Mouse (Mus musculus) cerebellum, postnatal 36 days (tissue): Measurements from ENCODE around the gene Fmo2.

Experiments
- DNase-seq, 2 experiments: peaks; one replicate each; pipeline ENCODE4 v3.0.0; 2021 to 2022; ENCODE audit warnings: mixed read lengths in 2 of 2

Fmo2 gene

DNA sequence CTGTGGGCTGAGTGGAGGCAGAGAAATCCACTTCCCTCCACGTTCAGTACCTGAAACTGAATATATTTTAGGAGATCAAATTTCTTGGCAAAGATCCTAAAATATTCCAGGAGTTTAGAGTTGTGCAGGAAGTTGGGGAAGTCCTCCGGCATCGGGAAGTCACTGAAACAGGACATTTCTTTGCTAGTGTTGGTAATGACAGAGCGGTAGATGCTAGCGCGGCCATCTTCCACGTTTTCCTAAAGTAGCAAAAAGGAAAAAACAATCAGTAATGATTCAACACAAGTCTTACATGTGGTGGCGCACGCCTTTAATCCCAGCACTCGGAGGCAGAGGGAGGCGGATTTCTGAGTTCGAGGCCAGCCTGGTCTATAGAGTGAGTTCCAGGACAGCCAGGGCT, 9.9 kb downstream of the Fmo2 start:
- DNase-seq = no peak

DNA sequence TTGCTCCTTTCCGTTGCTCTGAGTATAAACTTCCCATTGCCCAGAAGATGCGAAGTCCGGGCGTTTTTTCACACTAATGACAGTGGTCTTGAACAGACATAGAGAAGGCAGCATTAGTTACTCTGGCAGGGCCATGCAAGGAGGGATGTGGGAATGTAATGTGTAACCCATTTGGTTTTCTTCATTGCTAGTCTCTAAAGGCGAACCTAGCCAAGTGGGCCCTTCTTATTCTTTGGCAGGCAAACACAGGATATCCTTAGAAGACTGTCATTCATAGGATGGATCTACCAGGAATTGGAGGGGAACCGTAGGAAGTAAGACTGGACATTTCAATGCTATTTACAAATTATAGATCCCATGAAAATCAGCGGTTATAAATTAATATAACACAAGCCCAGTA, 10.9 kb downstream of the Fmo2 start:
- no peak for DNase-seq

DNA sequence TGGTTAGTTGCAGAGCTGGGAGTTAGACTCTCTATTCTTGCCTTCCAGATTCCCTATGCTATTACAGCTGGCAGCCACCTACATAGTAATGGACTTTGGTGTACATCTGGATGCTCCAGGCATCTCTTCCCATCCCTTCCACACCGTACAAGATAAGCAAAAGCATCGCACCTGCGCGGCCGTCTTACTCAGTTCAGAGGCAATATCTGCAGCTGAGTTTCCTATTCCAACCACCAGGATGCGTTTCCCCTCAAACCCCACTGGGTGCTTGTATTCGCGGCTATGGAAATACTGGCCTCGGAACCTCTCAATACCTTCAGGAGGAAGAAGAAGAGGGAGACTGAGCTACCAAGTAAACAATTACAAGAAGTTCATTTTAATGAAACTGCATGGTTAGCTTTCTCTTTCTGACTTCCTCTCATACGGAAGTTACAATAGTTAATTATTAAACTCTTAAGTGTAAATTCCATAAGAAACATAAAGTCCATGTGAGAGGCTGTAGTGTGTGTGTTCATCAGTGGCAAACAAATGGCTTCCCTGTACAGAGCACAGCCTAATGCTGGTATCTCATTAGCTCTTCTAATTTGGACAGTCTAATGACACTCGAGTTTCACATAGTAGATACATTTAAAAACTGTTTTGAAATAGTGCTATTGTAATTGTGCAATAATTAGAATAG, 12.2 kb downstream of the Fmo2 start:
- DNase-seq = no peak

DNA sequence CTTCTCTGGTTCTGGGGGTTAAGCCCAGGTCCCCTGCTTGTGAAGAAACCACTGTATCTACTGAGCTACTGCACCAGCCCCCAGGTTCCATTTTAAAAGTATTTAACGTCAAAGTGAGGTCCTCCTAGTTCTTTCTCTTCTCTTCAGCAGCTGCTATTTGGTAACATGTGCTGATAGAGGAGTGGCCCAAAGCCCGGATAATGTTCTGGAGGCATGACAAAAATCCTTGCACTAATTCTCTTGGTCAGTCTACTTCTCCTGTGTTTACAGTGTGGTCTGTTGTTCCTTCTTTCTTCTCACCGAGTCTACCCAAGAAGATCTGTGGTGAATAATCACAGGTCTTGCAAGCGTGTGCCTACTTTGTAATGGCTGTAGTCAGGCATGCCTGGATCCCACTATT, 15.8 kb downstream of the Fmo2 start:
- DNase-seq = no peak

DNA sequence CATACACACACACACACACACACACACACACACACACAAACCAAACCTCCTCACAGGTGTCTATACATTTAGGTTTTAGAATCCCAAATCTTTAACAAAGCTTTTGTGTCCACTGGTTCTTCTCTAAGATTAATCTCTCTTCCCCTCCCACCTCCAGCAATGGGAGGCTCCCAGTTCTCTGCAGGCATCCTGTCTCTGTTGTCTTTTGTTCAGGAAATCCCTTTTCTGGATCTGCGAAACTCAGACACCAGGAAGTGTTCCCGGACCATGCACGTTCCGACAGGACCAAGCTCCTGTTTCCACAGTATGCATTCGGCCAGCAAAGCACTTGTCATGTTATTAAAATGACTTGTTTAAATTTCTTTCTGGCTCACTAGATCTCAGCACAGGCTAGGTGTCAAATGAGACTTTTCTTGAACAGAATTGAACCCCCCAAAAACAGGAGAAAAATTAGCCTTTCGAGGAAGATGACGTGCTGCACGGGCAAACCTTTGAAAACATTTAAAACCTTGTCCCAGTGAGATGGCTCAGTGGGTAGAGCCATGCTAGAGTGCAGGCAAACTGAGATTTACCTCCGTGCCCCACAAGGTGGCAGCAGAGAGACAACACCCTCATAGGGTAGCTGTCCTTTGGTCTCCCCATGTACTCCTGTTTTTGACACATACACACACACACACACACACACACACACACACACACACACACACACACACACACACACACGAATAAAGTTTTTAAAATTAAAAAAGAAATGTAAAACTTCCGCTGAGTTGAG, 18.7 kb downstream of the Fmo2 start:
- peak; percentile 12 to 29 for DNase-seq

DNA sequence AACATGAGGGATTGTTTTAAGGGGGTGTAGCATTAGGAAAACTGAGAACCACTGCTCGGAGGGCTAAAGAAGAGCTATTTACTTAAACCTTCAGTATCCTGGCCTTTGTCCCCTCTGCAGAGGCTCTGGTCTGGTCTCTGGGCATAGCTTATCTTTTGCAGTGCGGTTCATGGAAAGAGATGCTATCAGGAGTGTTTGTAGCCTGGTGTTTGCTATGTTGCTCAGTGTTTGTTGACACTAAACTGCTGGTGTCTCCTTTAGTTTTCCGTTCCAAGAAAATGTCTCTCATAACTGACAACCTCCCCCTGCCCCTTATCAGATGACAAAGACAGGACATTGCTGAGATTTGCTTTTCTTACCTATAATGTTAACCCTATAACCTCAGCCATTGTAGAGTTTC, 23.4 kb downstream of the Fmo2 start:
- DNase-seq = no peak

DNA sequence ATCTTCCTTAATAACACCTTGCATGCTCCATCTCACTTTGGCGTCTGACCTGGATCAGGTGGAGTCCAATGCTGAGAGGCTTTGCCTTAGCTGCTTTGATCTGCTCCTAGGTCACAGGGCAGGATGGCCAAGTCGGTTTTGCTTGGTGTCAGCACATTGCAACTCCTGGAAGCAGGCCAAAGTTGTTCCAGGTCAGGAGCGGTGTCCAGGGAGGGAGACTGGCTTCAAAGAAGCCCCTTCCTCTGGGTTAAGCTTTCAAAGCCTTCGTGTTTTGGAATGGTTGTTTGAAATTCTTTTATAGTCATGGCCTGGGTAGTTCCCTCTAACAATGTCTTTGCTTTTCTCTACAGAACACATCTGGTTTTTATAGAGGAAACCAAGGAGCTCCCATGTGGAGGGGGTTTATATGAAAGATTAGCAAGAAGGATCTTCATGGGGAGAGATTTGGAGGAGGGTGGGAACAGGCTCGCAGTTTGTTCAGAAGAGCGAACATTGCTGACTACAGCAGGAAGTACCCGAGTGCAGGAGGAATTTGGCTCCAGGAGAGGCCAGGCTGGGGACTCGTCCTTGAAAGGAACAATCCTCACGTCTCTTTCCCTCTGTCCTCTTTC, 26.7 kb downstream of the Fmo2 start:
- DNase-seq = no peak

DNA sequence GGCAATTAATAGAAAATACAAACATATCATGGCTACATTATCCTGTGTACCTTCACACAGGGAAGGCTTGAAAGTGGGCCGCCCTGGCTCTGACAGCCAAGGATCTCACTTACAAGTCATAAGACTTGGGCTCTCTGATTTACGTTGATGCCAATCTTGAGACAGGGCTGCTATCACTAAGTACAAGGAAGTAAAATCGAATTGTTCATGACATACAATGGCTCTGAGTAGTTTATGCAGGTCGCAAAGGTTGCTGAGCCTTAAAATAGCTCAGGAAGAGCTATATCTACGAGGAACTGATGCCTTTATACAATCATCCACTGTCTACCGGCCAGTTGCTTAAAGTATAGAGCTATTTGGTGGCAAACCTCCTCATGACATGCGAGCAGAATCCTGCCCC, 27.5 kb downstream of the Fmo2 start:
- no peak for DNase-seq

DNA sequence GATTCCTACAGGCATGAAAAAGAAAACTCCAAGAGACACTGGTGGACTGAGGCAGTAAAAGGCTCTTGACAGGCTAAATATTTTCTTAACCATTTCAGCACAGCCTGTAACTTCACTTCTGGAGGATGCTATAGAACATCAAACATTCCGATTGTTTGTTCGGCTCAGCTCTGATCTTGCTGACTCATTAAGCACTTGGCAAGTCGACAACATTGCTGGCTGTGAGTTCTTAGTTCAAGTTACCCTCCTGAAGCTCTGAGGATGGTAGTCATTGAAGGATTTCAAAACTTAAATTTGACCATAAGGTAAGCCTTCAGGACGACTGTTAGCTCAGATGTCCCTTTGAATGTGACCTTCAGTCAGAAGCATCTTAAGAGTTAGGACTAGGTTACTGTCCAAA, 31.1 kb downstream of the Fmo2 start:
- DNase-seq = no peak

DNA sequence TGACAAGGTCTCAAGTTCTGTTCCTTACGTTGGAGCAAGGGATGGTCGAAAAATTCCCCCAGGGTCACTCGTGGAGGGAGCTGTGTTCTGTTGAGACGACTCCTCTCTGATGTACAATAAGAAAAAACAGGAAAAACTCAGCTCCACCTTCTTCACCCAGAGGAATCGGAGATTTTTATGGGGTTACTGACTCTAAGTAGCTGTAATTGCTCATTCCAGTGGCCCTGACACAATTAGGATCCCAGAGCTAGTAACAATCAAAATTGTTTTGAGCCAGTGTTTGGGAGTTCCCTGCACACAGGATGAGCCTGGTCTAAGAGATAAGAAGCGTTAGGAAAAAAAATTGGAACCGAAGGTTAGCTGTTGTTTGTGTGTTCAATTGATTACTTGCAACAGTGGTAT, 32.2 kb downstream of the Fmo2 start, which contains the start of gene Fmo1:
Fmo1 (minus strand) TSS at position 331 of the 402 bp plus-strand sequence.
- no peak for DNase-seq

DNA sequence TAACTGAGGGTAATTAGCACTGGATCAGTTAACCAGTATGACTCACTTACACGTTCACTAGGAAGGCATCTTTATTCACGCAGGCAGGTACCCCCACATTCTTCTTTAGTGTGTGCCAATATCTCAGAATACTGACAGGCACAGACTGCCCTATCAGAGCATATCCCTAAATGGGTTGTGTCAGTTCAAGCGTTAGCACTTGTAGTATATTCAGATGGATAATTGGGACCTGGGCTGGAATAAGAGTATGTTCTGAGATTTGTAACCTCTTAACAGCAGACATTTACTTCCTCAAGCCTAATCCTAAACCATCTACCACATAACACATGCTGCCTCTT, 33.1 kb downstream of the Fmo2 start:
- no peak for DNase-seq

DNA sequence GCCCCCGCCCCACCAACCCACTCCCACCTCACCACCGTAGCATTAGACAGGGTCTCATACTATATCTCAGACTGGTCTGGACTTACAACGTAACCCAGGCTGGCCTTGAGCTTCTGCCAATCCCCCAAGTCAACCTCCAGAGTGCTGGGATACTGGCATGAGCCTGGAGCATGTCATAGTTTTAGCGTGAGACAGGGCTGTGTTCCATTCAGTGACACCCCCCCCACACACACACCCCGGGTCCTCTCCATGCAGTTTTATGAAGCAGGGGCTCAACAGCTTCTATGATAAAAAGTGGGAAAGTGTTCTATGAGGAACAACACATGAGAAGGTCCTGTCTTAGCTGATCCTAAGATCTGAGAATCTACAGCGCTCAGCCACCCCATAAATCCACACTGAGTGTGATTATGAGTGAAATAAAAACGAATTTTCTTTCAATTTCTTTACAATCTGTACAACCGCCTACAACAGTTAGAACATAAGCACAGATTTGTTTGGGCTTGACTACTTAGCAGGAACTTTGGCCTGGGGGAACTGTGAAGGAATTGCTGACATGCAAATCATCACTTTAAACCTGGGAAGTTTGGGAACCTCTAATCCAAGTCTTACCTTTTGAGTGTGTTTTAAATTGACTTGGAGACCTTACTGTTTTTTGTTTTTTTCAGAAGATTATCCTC, 33.6 kb downstream of the Fmo2 start:
- no peak for DNase-seq

DNA sequence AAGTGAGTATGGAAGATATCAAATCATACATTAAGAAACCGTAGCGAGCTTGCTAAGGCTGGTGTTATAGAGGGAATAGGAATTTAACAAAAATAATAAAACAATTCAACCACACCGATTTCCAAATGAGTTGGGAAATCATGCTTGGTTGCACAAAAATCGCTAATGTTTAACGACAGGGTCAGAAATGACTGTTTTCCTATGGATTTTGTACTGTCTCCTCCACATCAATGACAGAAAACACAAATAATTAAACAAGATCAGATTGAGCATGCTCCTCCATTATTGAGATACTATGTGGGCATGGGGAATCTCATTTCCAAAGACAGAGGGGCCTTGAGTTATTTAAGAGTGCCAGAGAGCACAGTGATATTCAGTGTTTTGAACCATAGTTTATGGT, 34.2 kb downstream of the Fmo2 start:
- DNase-seq = no peak

DNA sequence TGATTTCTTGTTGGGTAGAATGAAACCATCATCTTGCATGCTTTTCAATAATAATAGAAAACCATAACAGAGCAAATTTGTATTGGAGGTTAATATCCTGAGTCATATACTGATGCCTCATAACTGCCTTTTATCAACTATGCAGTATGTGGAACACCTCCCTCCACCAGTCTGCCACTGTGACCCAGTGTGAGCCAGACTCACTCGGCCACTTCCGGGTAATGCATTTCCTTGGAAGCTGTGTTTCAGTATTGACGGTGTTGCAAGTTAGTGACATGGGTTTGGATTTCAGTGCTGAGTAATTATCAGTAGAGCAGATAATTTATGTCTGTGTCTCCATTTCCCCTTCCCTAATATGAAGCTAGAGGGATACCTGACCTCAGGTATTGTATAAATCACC, 34.9 kb downstream of the Fmo2 start:
- DNase-seq = no peak

DNA sequence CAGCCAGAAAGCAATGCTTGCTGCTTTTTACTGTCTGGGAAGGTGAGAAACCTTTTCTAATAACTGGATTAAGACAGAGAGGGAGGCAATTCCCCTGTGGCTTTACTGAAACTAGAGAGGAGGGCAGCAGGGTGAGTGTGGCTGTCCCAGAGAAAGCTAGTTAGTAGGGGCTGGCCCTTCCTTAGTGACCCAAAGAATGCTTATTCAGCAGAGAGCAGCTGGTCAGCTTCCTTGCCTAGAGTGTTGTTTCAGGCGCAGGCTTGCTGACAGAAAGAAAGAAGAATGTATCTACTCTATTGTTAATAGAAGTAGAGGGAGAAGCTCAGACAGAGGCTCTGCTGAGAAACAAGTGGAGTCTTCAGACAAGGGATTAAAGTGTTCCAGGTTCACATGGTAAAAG, 36.2 kb downstream of the Fmo2 start:
- no peak for DNase-seq

DNA sequence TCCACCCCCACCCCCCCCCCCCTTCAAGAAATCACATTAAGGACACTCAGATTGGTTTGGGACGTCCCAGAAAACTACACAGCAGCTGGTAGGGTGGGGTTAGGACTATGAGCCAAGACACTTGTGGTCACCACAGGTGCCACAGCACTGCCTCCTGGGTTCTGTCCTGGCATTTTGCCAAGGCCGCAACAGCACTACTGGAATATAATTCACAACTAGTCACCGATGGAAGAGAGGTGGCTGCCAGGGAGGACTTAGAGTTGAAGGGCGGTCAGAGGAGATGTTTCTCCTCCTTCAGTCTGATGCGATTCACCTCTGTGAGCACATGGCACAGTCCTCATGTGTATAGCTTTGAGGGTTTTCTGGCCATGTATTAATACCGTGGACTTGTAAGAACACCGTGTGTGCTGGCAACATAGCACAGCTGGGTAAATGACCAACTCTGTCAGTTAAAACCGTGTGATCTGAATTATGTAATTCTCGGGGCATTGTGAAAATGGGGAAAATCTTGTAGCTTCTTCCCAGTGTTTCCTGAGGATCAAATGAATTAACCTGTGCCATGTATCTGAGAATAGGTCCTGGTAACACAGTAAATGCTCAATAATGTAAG, 38.4 kb downstream of the Fmo2 start:
- DNase-seq = no peak

DNA sequence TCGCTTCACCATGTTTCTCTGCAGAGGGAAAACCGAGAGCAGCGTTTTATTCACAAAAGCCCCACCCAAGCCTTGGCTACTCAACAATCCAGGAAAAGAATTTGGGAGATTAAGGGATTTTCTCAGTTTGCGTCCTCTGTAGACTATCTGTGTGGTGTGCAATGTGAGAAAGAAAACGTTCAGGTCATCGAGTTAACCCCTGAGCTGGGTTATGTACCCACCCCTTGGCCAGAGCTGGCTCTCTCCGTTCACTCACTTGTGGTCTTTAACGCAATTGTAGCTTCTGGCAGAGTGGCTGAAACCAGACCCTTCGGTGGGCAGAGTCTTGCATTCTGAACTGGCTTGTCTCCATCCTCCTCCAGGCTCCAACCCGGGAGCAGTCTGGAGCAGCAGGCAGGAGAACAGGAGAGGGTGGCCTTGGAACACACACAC, 39.0 kb downstream of the Fmo2 start:
- no peak for DNase-seq

DNA sequence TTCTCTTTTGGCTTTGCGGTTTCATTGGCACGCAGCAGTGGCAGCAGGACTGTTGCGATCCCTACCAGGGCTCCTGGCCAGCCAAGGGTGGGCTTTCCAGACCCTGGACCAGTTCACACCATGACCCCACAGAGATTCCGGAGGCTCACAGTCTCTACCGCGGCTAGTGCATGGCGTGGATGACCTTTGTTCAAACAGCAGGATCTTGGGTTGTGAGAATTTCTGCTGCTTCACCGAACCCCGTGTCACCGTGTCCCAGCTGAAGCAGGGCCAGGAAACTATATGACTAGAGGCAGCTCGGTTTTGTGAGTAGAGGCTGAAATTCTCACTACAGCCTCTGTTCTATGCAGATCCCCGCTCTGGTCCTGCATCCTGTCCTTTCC, 39.8 kb downstream of the Fmo2 start:
- DNase-seq = peak in 1 of 2 experiments; percentile 20

DNA sequence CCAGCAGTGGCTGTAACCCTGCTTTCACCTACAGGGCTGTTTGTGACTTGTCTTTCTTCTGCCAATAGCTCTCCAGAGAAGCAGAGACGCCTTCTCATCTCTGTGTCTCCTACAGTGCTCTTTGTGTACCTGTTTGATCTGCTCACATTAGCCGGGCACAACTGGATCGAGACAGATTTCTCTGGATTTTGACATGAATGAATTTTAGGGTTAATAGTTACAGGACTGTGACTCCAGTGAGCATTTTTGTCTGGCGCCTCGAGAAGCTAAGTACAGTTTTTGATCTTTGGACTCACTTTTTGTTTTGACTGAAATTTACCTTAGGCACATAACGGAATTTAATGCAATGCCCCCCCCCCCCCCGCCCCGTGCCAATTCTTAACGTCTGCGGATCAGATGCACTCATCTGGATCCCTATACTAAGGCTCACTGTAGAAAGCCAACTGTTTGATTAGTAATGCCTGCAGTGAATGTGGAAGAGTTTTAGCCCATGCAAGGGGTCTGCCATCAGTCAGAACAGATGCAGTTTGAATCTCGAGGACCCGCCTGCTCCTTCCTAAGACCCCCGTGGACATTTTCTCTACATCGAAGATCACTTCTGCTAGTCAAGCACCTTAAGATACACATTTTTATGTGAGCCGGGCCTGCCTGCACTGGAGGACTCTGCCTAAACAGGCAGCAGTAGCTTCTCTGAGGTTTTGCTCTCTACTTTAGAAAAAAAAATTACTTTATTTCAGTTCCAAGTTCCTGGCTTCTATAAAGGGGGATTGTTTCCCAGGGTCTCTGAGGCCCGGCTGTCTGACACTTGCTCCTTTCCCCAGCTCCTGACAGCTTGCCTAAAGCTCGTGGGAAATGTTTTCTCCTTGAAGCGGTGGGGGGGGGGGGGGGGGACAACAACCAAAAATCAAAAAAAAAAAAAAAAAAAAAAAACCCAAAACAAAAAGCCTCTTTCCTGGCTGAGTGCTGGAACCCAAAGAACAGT, 40.5 kb downstream of the Fmo2 start:
- DNase-seq = no peak

DNA sequence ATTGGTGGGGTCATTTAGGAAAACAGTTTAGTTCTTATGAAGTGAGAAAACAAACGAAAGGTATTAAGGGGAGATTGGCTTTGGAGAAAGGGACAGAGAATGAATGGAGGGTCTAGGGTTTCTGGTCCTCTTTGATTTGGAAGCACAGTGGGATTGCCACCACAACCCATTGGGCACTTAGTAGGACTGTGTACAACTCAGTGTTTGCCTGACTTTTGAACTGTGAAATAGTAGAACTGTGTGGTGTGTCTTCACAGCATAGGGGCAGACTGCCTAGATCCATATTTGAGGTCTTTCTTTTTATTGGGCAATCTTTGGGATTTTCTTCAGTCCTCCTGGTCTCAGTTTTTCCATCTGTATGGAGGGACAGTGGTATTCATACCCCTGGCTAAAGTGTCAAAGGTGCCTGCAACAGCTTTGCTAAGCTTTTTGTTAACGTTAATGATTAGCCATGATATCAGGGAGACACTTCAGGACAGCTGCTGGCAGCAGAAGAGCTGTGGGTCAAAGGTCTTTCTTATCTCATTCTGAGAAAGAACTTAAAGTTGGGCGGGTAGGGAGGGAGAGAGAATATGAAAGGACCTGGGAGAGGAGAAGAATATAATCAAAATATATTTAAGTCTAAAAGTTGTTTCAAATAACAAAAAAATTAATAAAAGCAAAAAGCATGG, 44.6 kb downstream of the Fmo2 start:
- no peak for DNase-seq

DNA sequence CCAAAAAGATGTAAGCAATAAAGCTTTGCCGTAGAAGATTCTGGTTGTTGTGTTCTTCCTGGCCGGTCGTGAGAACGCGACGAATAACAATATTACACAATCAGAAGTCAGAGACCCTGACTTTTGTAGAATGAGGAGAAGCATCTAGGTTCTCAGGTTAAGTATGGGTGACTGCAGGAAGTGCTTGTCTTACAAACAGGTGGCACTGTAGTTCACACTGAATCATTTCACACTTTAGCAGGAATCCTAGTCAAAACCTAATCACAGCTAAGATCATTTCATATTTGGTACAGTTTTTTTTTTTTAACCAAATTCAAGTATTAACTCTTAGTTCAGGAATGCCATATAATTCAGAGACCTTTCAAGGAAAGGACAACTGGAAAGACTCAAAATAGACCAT, 51.0 kb downstream of the Fmo2 start:
- DNase-seq = no peak
